Mouse (Mus musculus): ENCODE results near the gene Ica1. TPM values are rescaled to one million over a fixed set of nuclear protein-coding genes. Genes with fewer than 3 reads are reported as not detected.

Ica1 gene
- total RNA-seq, 4 experiments from 2014 or later, result 0.89 to 1.7 (median 1.3) TPM

Other genes starting within 250 kb of the Ica1 start
- gene Nxph1, start 169.9 kb upstream of the Ica1 start, total RNA-seq (2022), result not detected

Data from gastrocnemius, adult 8-10 months (tissue).